Mouse (Mus musculus) E14TG2a.4 (cell line): ENCODE data around the gene Vsig10.
A peak's percentile ranks its signal among the peaks of the same experiment; 100 is the strongest.

Source experiments
- CTCF ChIP-seq: conservative IDR thresholded peaks from 2 replicates; pipeline ENCODE4 v1.5.1; 2014; ENCODE audit warnings: low read length
- NANOG ChIP-seq: IDR thresholded peaks from 2 replicates; pipeline ENCODE4 v1.6.1; 2014; ENCODE audit warnings: borderline replicate concordance, low read length, mixed read lengths
- POU5F1 ChIP-seq: IDR thresholded peaks from 2 replicates; pipeline ENCODE4 v1.6.1; 2014; ENCODE audit warnings: low read length, borderline replicate concordance

- TF ChIP-seq CTCF (peak; percentile 92), NANOG (no peak), POU5F1 (no peak)
Measured at GRCm38 (mm10) chr5:117307699-117308098, 11.2 kb upstream of the Vsig10 start.
